8 mouse cellular contexts compared by ENCODE assay signal in the genomic region with DNA sequence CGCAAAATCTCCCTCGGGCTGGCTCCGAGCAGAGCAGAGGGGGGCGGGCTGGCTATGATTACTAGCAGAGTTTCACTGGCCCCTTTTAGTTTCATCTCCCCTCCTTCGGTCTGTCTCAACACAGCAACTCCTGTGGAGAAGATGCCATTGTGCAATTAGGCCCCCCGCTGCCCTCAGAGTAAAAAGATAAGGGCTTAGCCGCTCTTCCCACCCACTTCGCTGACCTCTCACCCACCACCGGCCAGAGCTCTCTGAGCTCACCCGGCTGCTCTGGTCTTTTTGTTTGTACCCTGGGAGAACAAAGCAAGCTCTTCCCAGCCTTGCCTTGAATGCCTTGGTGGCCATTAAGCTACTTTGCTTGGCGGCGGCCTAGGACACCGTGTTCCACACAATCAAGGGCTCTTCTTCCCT. TPM values are rescaled to one million over a fixed set of nuclear protein-coding genes. Genes with fewer than 3 reads are reported as not detected.
DNase-seq lines count a peak whose midpoint lies in the region; ATAC-seq and TF ChIP-seq lines count a peak whose summit lies in the region.
"Had no signal": no experiment of that assay in that cellular context is flagged by ENCODE, and none has a peak within 500 bp of the region (broad histone marks: within the 10 kb centered on the region; RNA-seq: fewer than 3 reads in every experiment).

No protein-coding gene starts in this region.

- TF ChIP-seq CTCF in kidney, postnatal 0 days (IDR thresholded peaks at IDR 0.05; ENCODE audit: low read depth) = no peak
- no peak for TF ChIP-seq CTCF in midbrain, postnatal 0 days (IDR thresholded peaks at IDR 0.05)
- no peak for TF ChIP-seq CTCF in layer of hippocampus, adult 2 months (conservative IDR thresholded peaks at IDR 0.05)

- H3K9me3 ChIP-seq in kidney, postnatal 0 days (replicated peaks; ENCODE audit: low read length) = no peaks in the 10 kb centered on the region
- no peaks in the 10 kb centered on the region for H3K9me3 ChIP-seq in hindbrain, embryonic 13.5 days
- H3K9me3 ChIP-seq in midbrain, postnatal 0 days (ENCODE audit: low read length) = no peaks in the 10 kb centered on the region
- H3K9me3 ChIP-seq: limb, embryonic 12.5 days had no signal

- H3K4me1 ChIP-seq in kidney, postnatal 0 days (replicated peaks; ENCODE audit: insufficient read depth, low read length) = no peaks in the 10 kb centered on the region
- no peaks in the 10 kb centered on the region for H3K4me1 ChIP-seq in hindbrain, embryonic 13.5 days (replicated peaks)
- no peaks in the 10 kb centered on the region for H3K4me1 ChIP-seq in midbrain, postnatal 0 days (ENCODE audit: insufficient read depth, low read length)
- H3K4me1 ChIP-seq: limb, embryonic 12.5 days had no signal

- H3K4me3 ChIP-seq in kidney, postnatal 0 days (replicated peaks; ENCODE audit: low read depth, low read length) = no peak overlapping the region
- H3K4me3 ChIP-seq in hindbrain, embryonic 13.5 days = no peak overlapping the region
- no peak overlapping the region for H3K4me3 ChIP-seq in midbrain, postnatal 0 days (ENCODE audit: low read depth, low read length)
- no peak overlapping the region for H3K4me3 ChIP-seq in layer of hippocampus, adult 2 months
- H3K4me3 ChIP-seq: limb, embryonic 12.5 days had no signal

- H3K4me2 ChIP-seq in kidney, postnatal 0 days (ENCODE audit: low read length) = no peak overlapping the region
- H3K4me2 ChIP-seq in hindbrain, embryonic 13.5 days = no peak overlapping the region
- no peak overlapping the region for H3K4me2 ChIP-seq in midbrain, postnatal 0 days (ENCODE audit: low read depth, low read length, poor library complexity, severe bottlenecking)
- H3K4me2 ChIP-seq: limb, embryonic 12.5 days had no signal

- H3K27ac ChIP-seq in kidney, postnatal 0 days = 0 out of 2 replicates have a peak overlapping the region, but pooled peaks have one; percentile 13
- no peak overlapping the region for H3K27ac ChIP-seq in hindbrain, embryonic 13.5 days
- H3K27ac ChIP-seq in midbrain, postnatal 0 days (ENCODE audit: low read depth, low read length) = no peak overlapping the region
- H3K27ac ChIP-seq in layer of hippocampus, adult 2 months = no peak overlapping the region
- H3K27ac ChIP-seq: limb, embryonic 12.5 days had no signal

- no peak overlapping the region for H3K9ac ChIP-seq in kidney, postnatal 0 days (ENCODE audit: low read depth, low read length)
- H3K9ac ChIP-seq in hindbrain, embryonic 13.5 days = no peak overlapping the region
- no peak overlapping the region for H3K9ac ChIP-seq in midbrain, postnatal 0 days (replicated peaks; ENCODE audit: low read length, poor library complexity, severe bottlenecking)
- H3K9ac ChIP-seq: limb, embryonic 12.5 days had no signal

- 0 out of 2 replicates have a peak, but pooled peaks have one; percentile 25 for ATAC-seq in kidney, postnatal 0 days (replicated peaks; ENCODE audit: low FRiP score, low read depth)
- ATAC-seq in hindbrain, embryonic 13.5 days (ENCODE audit: low FRiP score) = 0 out of 2 replicates have a peak, but pooled peaks have one; percentile 36
- ATAC-seq in midbrain, postnatal 0 days (ENCODE audit: low FRiP score) = no peak
- ATAC-seq in erythroblast, adult 5-6 weeks (replicated peaks; ENCODE audit: low FRiP score, poor library complexity, severe bottlenecking) = no peak

- WGBS in kidney, postnatal 0 days = 45% methylated on average over 13 of the region's 13 CpGs
- 21% methylated on average over 13 of the region's 13 CpGs for WGBS in hindbrain, embryonic 13.5 days
- 35% methylated on average over 13 of the region's 13 CpGs for WGBS in midbrain, postnatal 0 days

- H3K27me3 ChIP-seq in kidney, postnatal 0 days (ENCODE audit: insufficient read depth, low read length) = no peaks in the 10 kb centered on the region
- no peaks in the 10 kb centered on the region for H3K27me3 ChIP-seq in hindbrain, embryonic 13.5 days
- H3K27me3 ChIP-seq in midbrain, postnatal 0 days (ENCODE audit: insufficient read depth, low read length) = no peaks in the 10 kb centered on the region

- peak; percentile 8 for DNase-seq in kidney, postnatal 0 days (ENCODE audit: low spot score)
- DNase-seq in kidney, adult 18-20 months = no peak
- peak; percentile 59 for DNase-seq in embryo, embryonic 11 days
- peak; percentile 1 for DNase-seq in midbrain, postnatal 0 days (ENCODE audit: low spot score)
- DNase-seq in layer of hippocampus, adult 2 months (ENCODE audit: low spot score in 2 of 2) = no peak

- no peaks in the 10 kb centered on the region for H3K36me3 ChIP-seq in kidney, postnatal 0 days (ENCODE audit: insufficient read depth, low read length)
- no peaks in the 10 kb centered on the region for H3K36me3 ChIP-seq in hindbrain, embryonic 13.5 days
- no peaks in the 10 kb centered on the region for H3K36me3 ChIP-seq in midbrain, postnatal 0 days (ENCODE audit: insufficient read depth, low read length)
- H3K36me3 ChIP-seq: limb, embryonic 12.5 days had no signal

RNA-seq across cellular contexts. Expression of a gene that starts 32.8 kb away (rescaled TPM):
- polyA plus RNA-seq in kidney, postnatal 0 days (2015; fragmentation: Nextera tagmentation; extraction: Ambion mirVana) = 440 and 467 TPM in 2 replicates
- 217 and 218 TPM in 2 replicates for polyA plus RNA-seq in hindbrain, embryonic 13.5 days (2015; fragmentation: Nextera tagmentation; extraction: Ambion mirVana)
- total RNA-seq in midbrain, postnatal 0 days (2014; rRNA removed) = 113 and 134 TPM in 2 replicates
- polyA plus RNA-seq in midbrain, postnatal 0 days (2015; fragmentation: Nextera tagmentation; extraction: Ambion mirVana) = 229 and 240 TPM in 2 replicates
- total RNA-seq in erythroblast, adult 5-6 weeks (2015; ENCODE audit: low replicate concordance) = 63.5 and 86.1 TPM in 2 replicates
- total RNA-seq in erythroblast, adult 5-6 weeks (2017; ENCODE audit: low replicate concordance) = 42.3 and 53.1 TPM in 2 replicates
- 100 to 1,000 TPM; 157 to 166 TPM for total RNA-seq in layer of hippocampus, adult 2 months (2021)

Comparison
In these comparisons a context has a peak if more than half of its experiments do, and no peak if none do; other contexts are left out.
1. DNase-seq: peak in kidney, postnatal 0 days (single experiment), embryo, embryonic 11 days (single experiment) and midbrain, postnatal 0 days (single experiment); none in kidney, adult 18-20 months (single experiment) and layer of hippocampus, adult 2 months (0 of 2).
2. ATAC-seq: peak in kidney, postnatal 0 days (single experiment) and hindbrain, embryonic 13.5 days (single experiment); none in midbrain, postnatal 0 days (single experiment) and erythroblast, adult 5-6 weeks (single experiment).